Mouse (Mus musculus): ENCODE measurements around the gene Hint2. TPM values are rescaled to one million over a fixed set of nuclear protein-coding genes. Genes with fewer than 3 reads are reported as not detected.

Gene Hint2
- 10 to 100 TPM; 35.3 to 38.4 TPM for total RNA-seq (2021)
- long read RNA-seq, experiment 1, transcript Hint2-201 (5 exons, 610 nt), result major isoform, 109 of 120 reads
- long read RNA-seq, experiment 1, partial matches to known transcripts, result 7 of 120 reads
- long read RNA-seq, experiment 1, other reads (novel, unspliced or antisense), result 3 of 120 reads
- long read RNA-seq, experiment 2, transcript Hint2-201 (5 exons, 610 nt), result major isoform, 152 of 175 reads
- long read RNA-seq, experiment 2, partial matches to known transcripts, result 15 of 175 reads
- long read RNA-seq, experiment 2, other reads (novel, unspliced or antisense), result 5 of 175 reads

DNA sequence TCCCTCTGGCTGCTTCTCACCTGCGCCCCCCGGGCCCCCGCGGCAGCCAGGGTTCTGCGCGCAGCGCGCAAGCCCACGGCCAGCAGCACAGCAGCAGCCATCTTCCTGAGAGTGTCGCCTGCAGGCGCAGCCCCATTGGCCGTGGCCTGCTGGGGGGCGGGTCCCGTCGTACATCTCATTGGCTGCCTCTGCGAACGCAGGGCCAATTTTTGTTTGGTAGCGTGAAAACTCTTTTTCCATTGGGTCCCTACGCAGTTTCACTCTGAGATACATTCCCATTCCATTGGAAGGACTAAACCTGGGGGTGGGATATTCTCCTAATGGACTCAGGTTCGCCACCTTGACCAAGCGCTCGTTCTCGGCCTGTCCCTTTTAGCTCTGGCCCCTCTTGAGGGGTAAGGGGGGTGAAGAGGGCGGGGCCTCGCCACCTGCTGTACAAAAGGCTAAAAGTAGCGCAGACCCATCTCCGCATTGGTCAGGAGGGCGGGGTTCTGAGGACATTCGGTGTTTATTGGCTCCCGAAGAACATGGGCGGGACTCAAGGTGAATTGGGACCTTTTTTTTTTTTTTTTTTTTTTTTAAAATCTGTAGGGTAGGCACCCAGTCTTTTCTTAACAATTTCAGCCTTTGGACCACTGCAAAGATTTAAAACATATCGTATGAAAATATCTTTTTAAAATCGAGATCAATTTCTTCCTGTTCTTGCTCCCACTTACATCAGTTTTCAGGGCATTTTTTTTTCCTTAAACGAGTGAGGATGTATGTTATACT is at the start of gene Hint2:
Gene Hint2, minus strand, starts transcription at position 128 of the 771 bp plus-strand sequence.
- intact Hi-C loops (cut with DNase I), result no loop called here
- peak; percentile 88 for DNase-seq

DNA sequence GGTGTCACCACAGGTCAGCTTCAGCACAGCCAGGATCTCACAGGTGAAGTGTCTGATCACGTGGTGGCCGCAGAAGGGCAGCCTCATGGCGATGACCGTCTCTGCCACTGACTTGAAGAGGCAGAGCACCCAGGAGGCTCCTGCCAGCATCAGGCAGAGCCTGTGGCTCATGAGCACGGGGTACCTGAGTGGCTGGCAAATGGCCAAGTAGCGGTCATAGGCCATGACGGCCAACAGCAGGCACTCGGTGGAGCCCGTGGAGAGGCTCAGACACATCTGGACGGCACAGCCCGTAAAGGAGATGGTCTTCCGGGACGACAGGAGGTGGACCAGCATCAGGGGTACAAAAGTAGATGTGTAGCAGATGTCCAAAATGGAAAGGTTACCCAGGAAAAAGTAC is 49.7 kb upstream of the Hint2 start:
- intact Hi-C loops (cut with DNase I), result no loop called here
- DNase-seq, result no peak

DNA sequence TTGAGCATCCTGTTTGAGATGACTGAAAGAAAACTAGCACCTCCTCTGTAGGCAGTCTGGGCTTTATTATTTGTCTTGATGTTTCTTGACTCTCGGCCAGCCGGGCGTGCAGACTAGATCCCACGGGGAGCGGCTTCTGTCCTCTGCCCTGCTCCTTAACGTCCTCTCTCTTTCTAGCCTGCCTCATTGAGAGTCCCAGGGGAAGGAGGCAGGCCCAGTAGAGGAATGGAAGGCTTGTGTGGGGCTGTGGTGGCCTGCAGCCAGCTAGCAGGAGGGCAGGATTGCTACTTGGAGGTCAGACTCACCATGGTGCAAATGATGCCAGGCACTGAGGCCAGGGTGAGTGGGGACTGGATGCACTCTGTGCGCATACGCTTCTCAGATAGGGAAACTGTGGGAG is 47.6 kb upstream of the Hint2 start:
- intact Hi-C loops (cut with DNase I), result no loop called here
- DNase-seq, result no peak

DNA sequence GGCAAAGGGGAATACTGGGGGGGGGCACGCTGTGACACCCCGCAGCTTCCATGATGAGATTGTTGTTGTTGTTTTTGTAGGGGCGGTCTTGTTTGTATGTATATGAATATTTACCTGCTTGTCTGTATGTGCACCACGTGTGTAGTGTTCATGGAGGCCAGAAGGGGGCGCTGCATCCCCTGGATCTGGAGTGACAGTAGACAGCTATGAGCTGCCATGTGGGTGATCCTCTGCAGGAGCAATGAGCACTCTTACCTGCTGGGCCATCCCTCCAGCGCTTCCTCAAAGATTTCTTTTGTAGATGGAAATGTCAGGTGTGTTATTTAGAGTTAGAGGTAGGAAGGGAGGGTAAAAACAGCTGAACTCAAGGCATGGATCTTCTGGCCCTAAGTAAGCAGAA is 47.2 kb upstream of the Hint2 start:
- intact Hi-C loops (cut with DNase I), result no loop called here
- no peak for DNase-seq

DNA sequence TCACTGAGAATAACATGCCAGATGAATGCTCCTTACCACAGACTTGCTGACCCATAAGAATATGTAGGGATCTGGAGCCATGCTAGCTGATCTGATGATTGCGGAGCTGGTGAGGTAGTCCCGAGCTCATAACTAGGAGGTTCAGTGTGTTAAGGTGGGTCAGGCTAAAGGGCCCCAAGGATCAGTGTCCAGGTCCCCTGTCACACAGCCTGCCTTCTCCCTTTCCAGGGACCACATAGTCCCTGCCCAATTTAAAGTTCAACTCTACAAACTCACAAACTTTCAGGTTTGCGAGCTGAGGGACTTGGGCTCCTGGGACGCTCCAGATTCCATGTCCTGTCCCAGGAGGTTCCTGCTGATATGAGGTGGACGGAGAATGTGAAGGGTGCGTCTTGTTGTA is 44.4 kb upstream of the Hint2 start, which contains the start of gene Olfr70:
Gene Olfr70, minus strand, starts transcription at position 101 of the 400 bp plus-strand sequence.
- no peak for DNase-seq
- intact Hi-C loops (cut with DNase I), result no loop called here

DNA sequence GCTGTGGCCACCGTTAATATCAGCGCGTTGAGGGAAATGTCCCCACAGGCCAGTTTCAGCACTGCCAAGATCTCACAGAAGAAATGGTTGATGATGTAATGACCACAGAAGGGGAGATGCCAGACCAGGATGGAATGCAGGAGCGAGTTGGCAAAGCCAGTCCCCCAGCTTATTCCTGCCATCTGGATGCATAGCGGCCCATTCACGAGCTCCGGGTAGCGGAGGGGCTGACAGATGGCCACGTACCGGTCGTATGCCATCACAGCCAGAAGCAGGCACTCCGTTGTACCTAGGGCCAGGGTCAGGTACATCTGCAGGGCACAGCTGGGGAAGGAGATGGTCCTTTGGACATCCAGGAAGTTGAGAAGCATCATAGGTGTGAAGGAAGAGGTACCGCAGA is 40.3 kb upstream of the Hint2 start:
- intact Hi-C loops (cut with DNase I), result no loop called here

DNA sequence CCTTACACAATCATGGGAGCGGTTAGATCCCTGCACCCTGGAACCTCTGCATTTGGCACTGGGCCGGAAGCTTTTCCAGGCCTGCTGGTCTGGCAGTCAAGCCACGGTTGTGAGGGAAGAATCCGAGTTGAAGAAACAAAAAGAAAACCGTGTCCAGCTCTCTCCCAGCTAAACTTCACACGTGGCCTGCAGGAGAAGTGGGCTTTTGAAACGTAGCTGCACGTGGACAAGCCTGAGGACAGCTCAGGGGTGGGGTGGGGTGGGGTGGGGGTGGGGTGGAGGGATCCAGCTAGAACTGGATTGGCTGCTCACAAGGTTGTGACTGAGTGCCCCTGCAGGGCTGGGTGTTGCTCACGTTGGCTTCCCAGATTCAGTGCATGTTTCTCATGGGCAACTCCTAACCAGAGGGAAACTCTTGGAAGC is 39.0 kb upstream of the Hint2 start:
- intact Hi-C loops (cut with DNase I), result no loop called here
- peak; percentile 43 to 60 for DNase-seq

More for the DNA sequence above, 40.3 kb upstream of the Hint2 start:
- DNase-seq, result no peak

DNA sequence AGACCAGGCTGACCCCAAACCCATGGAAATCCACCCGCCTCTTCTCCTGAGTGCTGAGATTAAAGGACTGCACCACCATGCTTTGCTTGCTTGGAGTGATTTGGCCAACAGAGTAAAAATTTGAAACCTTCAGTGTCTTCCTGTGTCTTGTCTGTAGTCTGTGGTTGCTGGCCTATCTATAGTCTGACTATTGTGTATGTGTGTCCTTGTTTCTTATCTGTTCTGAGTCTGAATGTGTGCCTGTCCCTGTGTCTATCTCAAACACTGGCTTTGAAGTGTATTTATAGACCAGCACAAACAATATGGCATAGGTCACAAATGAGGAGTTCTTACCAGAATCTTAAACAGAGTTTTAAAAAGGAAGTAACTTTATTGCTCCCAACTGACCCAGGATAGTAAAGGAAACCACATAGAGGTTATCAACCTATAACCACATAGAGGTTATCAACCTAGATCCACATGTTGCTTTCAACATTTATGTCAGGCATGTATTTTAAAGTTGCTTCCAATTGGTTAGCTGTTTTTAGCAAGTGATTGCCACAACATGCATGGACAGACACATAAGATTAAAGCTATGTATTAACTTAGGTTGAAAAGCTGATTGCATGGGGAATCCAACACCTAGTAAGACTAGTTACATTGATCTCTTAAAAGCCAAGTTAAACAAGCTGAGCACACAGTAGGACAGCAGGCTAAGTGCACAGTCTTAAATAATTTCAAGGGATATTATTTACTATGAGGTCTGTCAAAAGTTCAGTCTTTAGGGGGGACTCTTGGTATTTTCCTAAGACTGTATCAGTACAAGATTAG is 38.4 kb upstream of the Hint2 start:
- intact Hi-C loops (cut with DNase I), result no loop called here
- no peak for DNase-seq

DNA sequence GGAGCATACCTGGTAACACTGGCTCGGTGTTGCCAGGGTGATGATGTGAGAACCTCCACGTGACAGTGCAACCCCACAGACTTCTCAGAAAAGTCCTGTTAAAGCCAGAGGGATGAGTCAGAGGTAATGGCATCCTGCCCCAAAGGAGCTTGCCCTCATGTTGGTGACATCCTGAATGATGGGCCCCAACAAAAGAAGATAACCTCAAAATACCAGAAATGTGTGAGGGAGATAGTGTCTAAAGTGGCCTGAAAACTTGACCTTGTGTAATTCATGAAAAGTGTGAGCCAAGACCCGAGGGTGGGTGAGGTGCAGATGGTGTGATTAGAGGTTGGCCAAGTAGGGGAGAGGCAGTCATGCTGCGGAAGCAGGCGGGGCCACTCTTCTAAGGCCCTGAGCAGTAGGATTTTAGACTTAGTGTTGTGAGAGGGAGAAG is 37.6 kb upstream of the Hint2 start:
- intact Hi-C loops (cut with DNase I), result no loop called here

DNA sequence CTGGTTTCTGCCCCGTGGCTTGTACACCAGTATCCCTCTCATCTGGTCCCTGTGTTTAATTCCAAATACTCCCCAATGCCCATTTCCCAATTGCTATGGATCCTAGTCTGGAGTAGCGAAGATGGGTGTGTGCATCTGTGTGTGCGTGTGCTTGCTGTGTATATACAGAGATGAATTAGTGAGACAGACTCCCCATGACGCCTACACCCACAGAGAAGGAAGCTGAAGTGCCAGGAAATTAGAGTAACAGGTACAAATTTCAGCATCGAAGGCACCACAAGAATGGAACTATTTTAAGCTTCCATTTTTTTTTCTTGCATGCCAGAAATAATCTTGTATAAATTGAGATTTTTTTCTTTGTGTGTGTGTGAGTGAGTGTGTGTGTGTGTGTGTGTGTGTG is 34.8 kb upstream of the Hint2 start:
- DNase-seq, result no peak
- intact Hi-C loops (cut with DNase I), result no loop called here

More for the DNA sequence above, 37.6 kb upstream of the Hint2 start:
- no peak for DNase-seq

DNA sequence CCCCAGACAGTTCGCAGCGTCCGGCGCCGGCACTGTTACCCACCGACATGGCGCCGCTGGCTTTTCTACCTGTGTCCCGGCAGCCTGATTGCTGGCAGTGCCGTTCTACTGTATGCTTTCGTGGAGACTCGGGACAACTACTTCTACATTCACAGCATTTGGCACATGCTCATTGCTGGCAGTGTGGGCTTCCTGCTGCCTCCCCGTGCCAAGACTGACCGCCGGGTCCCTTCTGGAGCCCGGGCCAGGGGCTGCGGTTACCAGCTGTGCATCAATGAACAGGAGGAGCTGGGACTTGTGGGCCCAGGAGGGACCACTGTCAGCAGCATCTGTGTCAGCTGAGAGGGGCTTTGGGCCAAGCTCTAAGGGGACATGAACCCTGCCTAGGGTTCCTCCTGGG is 33.8 kb upstream of the Hint2 start:
- DNase-seq, result no peak
- intact Hi-C loops (cut with DNase I), result no loop called here

DNA sequence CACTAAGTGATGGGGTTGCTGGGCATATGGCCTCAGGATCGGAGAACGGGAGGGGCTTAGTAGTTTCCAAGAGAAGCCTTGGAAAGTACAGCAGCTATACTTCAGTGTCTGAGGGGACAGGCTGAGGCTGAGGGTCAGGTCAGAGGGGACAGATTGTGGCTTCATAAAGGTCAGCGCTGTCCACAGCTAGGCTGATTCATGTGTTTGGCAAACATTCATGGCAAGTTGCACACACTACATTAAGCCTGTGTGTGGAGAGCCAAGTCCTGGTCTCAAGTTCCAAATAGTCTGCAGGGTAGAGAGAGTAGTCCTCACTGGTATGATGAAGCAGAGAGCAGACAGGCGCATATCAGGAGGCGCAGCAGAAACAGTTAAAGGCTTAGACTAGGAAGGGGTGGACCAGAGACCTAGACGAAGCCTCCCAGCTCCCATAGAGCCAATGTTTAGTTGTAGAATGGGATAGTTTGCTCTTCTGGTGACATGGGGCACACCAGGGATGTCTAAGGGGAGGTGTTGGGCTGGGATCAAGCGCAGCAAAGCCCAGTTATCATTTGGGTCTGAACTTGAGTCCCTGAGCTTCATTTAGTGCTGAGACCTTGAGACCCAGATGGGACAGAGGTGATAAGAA is 23.3 kb upstream of the Hint2 start:
- intact Hi-C loops (cut with DNase I), result no loop called here
- peak; percentile 43 to 64 for DNase-seq

DNA sequence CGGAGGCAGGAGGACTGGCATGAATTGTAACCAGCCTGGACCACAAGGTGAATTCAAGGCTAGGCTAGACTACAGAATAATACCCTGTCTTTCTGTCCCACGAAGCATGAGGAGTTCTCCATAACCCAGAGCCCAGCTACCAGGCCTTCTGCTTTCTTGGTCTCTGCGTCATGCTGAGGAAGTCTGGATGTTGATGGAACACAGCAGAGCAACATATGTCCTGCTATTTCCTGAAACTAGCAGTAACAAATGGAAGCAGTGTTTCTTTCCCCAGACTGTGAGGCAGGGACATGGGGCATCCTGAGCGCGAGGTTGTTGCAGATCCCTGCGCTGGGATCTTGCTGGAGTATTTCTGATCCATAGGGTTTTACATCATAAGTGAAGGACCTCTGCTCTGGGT is 22.3 kb upstream of the Hint2 start:
- intact Hi-C loops (cut with DNase I), result no loop called here

DNA sequence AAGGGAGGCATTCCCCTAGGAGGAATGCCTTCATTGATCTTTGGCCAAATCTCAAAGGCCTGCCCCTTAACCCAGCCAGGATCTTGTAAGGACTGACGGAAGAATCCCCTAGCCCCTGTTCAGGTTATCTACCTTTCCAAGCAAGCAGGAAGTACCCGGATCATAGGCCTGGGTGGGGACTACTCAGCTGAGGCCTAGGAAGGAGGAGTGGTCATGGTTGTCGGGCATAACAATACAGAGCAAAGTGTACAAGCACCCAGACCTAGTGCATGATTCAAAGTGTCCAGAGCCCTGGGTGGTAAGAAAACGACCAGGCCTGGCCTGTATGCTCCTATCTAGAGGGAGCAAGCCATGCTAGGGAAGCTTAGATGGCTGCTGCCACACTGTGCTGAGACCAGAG is 19.3 kb upstream of the Hint2 start:
- intact Hi-C loops (cut with DNase I), result no loop called here
- no peak for DNase-seq

More for the DNA sequence above, 22.3 kb upstream of the Hint2 start:
- DNase-seq, result no peak

DNA sequence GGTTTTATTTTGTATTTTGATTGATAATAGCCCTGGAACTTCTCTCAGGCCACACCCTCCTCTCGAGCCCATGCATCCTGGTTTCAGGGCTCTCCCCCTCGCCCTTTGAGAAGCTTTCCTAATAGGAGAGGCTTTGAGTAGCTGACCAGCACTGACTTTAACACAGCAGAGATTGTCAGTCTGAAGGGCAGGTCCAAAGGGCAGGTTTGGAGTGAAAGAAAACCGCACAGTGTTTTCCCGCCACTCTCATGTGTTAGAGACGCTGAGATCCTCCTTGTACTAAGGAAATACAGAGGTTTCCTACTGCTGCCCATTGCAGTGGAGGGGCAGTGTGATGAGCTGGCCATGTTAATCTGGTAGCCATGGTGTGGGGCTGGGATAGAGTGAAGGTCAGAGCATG is 18.7 kb upstream of the Hint2 start:
- DNase-seq, result no peak
- intact Hi-C loops (cut with DNase I), result no loop called here

DNA sequence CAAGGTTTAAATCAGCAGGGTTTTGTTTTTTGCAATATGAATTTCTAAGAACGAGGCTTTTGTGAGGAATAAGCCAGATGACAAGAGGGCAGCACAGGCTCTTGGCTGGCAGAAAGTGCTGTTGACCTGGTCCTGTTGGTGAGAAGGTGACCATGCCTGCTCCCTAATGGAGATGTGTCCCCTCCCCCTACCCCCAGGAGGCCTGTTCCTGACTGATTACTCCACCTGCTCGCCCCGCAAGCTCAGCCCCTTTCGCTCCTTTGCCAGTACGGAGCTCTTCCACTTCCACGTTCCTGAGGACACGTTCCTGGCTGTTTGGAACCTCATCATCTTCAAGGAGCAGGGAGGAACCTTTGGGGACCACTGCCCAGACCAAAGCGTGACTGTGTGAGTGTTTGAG is 17.4 kb upstream of the Hint2 start:
- DNase-seq, result no peak
- intact Hi-C loops (cut with DNase I), result loop anchor here (2.0 kb wide), 1 partner anchor 37 kb away; the partner anchor contains the start of gene Olfr71

DNA sequence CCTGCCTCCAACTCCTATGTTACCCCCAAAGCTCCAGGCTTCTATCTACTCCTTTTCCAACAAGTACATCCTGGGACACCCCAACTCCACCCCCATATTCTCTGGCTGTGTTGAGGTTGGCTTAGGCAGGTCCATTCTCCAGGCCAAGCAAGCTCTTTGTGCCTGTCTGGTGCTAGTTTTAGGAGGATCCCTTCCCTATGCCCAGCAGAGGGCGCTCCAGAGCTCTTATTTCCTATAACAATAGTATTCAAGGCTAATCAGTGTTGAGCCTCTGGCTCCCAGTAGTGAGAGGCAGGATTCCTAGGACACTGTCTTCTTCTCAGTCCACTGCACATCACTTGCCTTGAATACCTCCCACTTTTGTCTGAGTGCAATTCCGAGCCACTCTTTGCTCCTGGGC is 15.8 kb upstream of the Hint2 start:
- DNase-seq, result peak; percentile 86
- intact Hi-C loops (cut with DNase I), result loop anchor here (2.0 kb wide), 1 partner anchor 39 kb away; the partner anchor contains the start of gene Olfr71

DNA sequence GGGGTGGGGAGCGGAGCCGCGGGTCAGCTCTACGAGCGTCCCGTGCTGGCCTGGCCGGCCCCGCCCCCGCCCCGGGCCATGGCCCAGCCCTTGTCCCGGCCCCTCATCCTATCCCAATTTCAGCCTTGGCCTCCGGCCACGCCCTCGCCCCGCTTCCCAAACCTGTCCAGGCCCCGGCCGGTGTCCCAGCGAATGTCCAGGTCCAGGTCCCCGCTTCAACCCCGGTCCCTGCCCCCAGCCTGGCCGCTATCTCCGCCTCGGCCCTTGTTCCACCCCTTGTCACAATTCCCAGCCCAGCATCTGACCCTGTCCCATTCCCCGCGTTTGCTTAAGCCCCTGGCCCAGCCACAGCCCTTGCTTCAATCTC is 13.1 kb upstream of the Hint2 start:
- intact Hi-C loops (cut with DNase I), result no loop called here
- peak; percentile 66 to 75 for DNase-seq

DNA sequence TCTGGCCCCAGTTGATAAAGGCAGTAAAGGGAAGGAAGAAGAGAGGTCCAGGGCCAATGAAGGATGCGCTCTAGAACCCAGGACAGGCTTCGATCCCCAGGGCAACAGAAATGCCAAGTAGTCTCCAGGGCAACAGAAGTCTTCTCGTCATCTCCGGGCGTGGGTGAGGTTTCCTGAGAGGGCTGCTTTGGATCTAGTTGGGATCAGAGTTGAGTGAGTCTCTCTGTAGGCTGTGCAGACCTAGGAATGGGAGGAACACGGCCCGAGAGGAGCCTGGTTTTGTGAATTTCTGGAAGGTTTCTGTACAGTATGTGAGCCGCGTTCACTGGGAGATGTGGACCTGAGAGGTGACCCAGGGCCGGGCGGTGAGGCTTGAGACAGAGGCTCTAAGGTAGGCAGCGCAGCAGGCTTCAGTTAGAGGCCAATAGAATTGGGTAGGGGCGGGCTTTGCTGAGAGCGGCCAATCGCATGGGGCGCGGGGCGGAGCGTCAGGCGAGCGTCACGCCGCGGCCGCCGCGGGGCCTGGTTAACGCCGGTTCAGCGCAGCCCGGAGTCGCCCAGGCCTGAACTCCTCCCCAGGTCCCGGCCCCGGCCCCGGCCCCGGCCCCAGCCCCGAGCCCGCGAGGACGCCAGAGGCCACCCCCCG is 12.6 kb upstream of the Hint2 start, which contains the start of the genes Tmem8b and Fam221b:
Gene Tmem8b, plus strand, starts transcription at position 190 of the 646 bp plus-strand sequence.
Gene Fam221b, minus strand, starts transcription at position 364 of the 646 bp plus-strand sequence.
- intact Hi-C loops (cut with DNase I), result no loop called here
- DNase-seq, result peak; percentile 83 to 86

DNA sequence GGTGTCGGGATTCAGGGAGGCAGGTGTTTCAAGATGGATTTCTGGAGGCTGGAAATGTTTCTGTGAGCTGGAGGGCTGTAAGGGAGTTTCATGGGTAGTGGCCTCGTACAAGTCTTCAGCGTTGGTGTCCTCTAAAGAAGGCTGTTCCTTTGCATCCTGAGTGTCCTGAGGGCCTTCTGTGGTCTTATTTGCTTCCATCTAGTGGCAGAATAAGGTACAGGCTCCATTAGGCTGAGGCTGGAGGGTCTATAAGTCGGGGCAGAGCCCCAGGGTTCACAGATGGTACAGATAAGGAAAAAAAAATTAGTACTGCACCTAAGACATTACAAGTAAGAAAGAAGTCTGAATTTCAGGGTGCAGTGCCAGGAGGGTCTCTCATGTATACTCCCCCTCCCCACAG is 10.1 kb upstream of the Hint2 start:
- DNase-seq, result no peak
- intact Hi-C loops (cut with DNase I), result loop anchor here (2.0 kb wide), 1 partner anchor 34 kb away; no protein-coding TSS in a partner anchor

Measured in gastrocnemius, postnatal 36 days (tissue).